Mouse (Mus musculus) hindbrain, embryonic 13.5 days (tissue): ENCODE results near the gene Nmnat3. TPM values are rescaled to one million over a fixed set of nuclear protein-coding genes. Genes with fewer than 3 reads are reported as not detected.
"Not testable (repeated sequence)": the region's sequence is repeated elsewhere in the genome, so short reads cannot be mapped to it uniquely, and the experiment has no call there.

Source experiments
- ATAC-seq: fragments of 200-750 bp; cut with Nextera tagmentation; 2 replicates; pipeline ENCODE4 v1.8.0; 2017; ENCODE audit warnings: moderate TSS enrichment; ENCODE audit not compliant: low FRiP score
- H3K27ac ChIP-seq: fragments of 300-500 bp; sonication (generic); 2 replicates; pipeline ENCODE4 v1.5.1; 2015; ENCODE audit warnings: inconsistent platforms, mild to moderate bottlenecking, moderate library complexity
- H3K27me3 ChIP-seq: fragments of 300-500 bp; sonication (generic); 2 replicates; pipeline ENCODE4 v1.6.1; 2015; ENCODE audit warnings: mild to moderate bottlenecking, inconsistent platforms
- H3K36me3 ChIP-seq: fragments of 300-500 bp; sonication (generic); 2 replicates; pipeline ENCODE4 v1.6.1; 2015; ENCODE audit warnings: mild to moderate bottlenecking, inconsistent platforms
- H3K4me1 ChIP-seq: fragments of 300-500 bp; sonication (generic); replicated peaks from 2 replicates; pipeline ENCODE4 v1.6.1; 2015; ENCODE audit warnings: inconsistent platforms
- H3K4me2 ChIP-seq: fragments of 300-500 bp; sonication (generic); 2 replicates; pipeline ENCODE4 v1.6.1; 2015; ENCODE audit warnings: inconsistent platforms, mild to moderate bottlenecking, moderate library complexity
- H3K4me3 ChIP-seq: fragments of 300-500 bp; sonication (generic); 2 replicates; pipeline ENCODE4 v1.5.1; 2015; ENCODE audit warnings: mild to moderate bottlenecking, inconsistent platforms
- H3K9ac ChIP-seq: fragments of 300-500 bp; sonication (generic); 2 replicates; pipeline ENCODE4 v1.6.1; 2015; ENCODE audit warnings: mild to moderate bottlenecking, inconsistent platforms
- H3K9me3 ChIP-seq: fragments of 300-500 bp; sonication (generic); 2 replicates; pipeline ENCODE4 v1.6.1; 2016; ENCODE audit warnings: inconsistent platforms
- WGBS: fragments of 180-500 bp; shearing (Covaris S2); methylation state at CpG from one replicate; pipeline ENCODE4 v1.1.7; 2015; 5-methylcytosine and 5-hydroxymethylcytosine counted together
- polyA plus RNA-seq: library from polyadenylated mRNA; unstranded; fragments of >200 nt; fragmentation: Nextera tagmentation; extraction: Ambion mirVana; gene quantifications from 2 replicates; pipeline ENCODE4 v1.2.1, GENCODE M21; 2015

The Nmnat3 gene
- polyA plus RNA-seq = 1.4 and 1.7 TPM in 2 replicates

DNA sequence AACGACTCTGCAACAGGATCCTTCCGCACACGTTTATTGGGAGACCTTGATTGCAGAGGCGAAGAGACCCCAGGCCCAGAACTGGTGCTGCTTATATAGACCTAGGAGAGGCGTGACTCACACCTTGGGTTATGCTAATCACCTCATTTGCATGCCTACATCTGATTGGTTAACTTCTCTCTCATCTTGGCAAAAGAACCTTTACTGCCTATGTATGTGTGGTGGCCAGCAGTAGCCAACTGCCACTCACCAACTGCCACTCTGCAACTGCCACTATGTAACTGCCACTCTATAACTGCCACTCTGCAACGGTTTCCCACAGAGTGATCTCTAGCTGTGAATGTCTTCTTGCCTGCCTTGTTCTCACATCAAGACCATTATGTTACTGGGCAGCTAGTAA, at the start of gene Nmnat3:
TSS of gene Nmnat3 (plus strand) at position 301 of the 400 bp plus-strand sequence.
- not testable (repeated sequence) for H3K4me1 ChIP-seq, H3K9me3 ChIP-seq, H3K4me2 ChIP-seq, H3K27ac ChIP-seq, H3K4me3 ChIP-seq, H3K9ac ChIP-seq, ATAC-seq, H3K36me3 ChIP-seq, H3K27me3 ChIP-seq
- 82% methylated on average over 6 of the region's 6 CpGs for WGBS

DNA sequence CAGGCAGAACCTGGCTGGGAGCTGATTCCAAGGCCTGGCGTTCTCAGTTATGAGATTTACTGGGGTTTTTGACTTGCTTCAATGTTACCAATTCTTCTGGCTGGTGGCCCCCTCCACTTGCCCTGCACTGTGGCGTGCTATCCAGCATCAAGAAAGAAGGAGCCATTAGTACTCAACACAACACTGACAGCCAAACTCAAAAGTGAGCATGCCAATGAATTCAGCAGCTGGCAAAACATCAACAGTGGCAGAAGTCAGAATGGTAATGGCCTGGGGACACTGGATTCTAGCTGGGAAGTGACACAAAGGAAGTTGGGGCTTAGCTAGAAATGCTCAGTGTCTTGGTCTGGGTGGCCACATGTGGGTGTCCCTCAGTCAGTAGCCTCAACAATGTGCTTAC, 43.8 kb upstream of the Nmnat3 start:
- Histone ChIP-seq H3K9ac (no peak overlapping the region), H3K36me3 (no peaks in the 10 kb centered on the region), H3K9me3 (no peaks in the 10 kb centered on the region), H3K27me3 (no peaks in the 10 kb centered on the region), H3K4me2 (no peak overlapping the region), H3K27ac (no peak overlapping the region), H3K4me1 (no peaks in the 10 kb centered on the region), H3K4me3 (no peak overlapping the region)
- WGBS = 86% methylated on average over 2 of the region's 2 CpGs
- ATAC-seq = no peak

- H3K4me2 ChIP-seq = no peak overlapping the region
- no peak overlapping the region for H3K9ac ChIP-seq
- WGBS = 35% methylated on average over 2 of the region's 2 CpGs
- no peaks in the 10 kb centered on the region for H3K36me3 ChIP-seq
- no peaks in the 10 kb centered on the region for H3K27me3 ChIP-seq
- no peak overlapping the region for H3K4me3 ChIP-seq
- no peaks in the 10 kb centered on the region for H3K9me3 ChIP-seq
- no peaks in the 10 kb centered on the region for H3K4me1 ChIP-seq
- ATAC-seq = no peak
- H3K27ac ChIP-seq = no peak overlapping the region
Measured at GRCm38 (mm10) chr9:98244223-98244622, 43.0 kb upstream of the Nmnat3 start.

DNA sequence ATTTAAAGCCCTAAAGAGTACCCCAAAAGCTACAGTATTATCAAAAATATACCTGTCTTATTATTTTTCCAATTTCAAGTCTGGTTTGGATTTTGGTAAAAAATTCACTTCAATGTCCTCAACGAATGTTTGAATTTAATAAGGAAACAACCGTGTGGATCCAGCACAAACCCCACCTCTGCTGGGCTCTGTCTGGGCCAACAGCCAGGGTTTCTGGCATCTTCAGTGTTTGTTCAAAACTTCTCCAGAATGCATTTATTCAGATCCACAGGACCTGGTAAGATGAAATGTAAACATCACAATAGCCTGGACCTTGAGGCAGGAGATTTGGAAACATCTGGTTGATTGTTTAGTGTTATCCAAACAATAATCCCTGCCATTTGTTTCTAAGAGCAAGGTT, 42.0 kb upstream of the Nmnat3 start:
- ATAC-seq = no peak
- Histone ChIP-seq H3K36me3 (no peaks in the 10 kb centered on the region), H3K4me3 (no peak overlapping the region), H3K9me3 (no peaks in the 10 kb centered on the region), H3K4me2 (no peak overlapping the region), H3K4me1 (no peaks in the 10 kb centered on the region), H3K27me3 (no peaks in the 10 kb centered on the region), H3K27ac (no peak overlapping the region), H3K9ac (no peak overlapping the region)
- 91% methylated on average over 2 of the region's 2 CpGs for WGBS

- Histone ChIP-seq H3K9me3 (no peaks in the 10 kb centered on the region), H3K4me2 (no peak overlapping the region), H3K9ac (no peak overlapping the region), H3K4me1 (no peaks in the 10 kb centered on the region), H3K27me3 (no peaks in the 10 kb centered on the region), H3K27ac (no peak overlapping the region), H3K4me3 (no peak overlapping the region), H3K36me3 (no peaks in the 10 kb centered on the region)
- WGBS = 85% methylated on average over 1 of the region's 1 CpGs
- ATAC-seq = no peak
Measured at GRCm38 (mm10) chr9:98246351-98246750, 40.9 kb upstream of the Nmnat3 start.

- Histone ChIP-seq H3K27me3 (no peaks in the 10 kb centered on the region), H3K36me3 (no peaks in the 10 kb centered on the region), H3K9ac (no peak overlapping the region), H3K4me1 (no peaks in the 10 kb centered on the region), H3K4me3 (no peak overlapping the region), H3K9me3 (no peaks in the 10 kb centered on the region), H3K27ac (no peak overlapping the region), H3K4me2 (no peak overlapping the region)
- ATAC-seq = no peak
- WGBS = 84% methylated on average over 8 of the region's 8 CpGs
Measured at GRCm38 (mm10) chr9:98260210-98260609, 27.0 kb upstream of the Nmnat3 start.

- Histone ChIP-seq H3K9me3 (no peaks in the 10 kb centered on the region), H3K36me3 (no peaks in the 10 kb centered on the region), H3K4me1 (no peaks in the 10 kb centered on the region), H3K4me2 (no peak overlapping the region), H3K27me3 (no peaks in the 10 kb centered on the region), H3K9ac (no peak overlapping the region), H3K27ac (no peak overlapping the region), H3K4me3 (no peak overlapping the region)
- WGBS = 23% methylated on average over 1 of the region's 1 CpGs
- ATAC-seq = no peak
Measured at GRCm38 (mm10) chr9:98261461-98262011, 25.7 kb upstream of the Nmnat3 start.

GRCm38 (mm10) chr9:98264916-98265315, 22.3 kb upstream of the Nmnat3 start:
- ATAC-seq = no peak
- 79% methylated on average over 5 of the region's 5 CpGs for WGBS
- no peaks in the 10 kb centered on the region for H3K9me3 ChIP-seq
- no peaks in the 10 kb centered on the region for H3K4me1 ChIP-seq
- no peak overlapping the region for H3K9ac ChIP-seq
- no peak overlapping the region for H3K4me3 ChIP-seq
- no peaks in the 10 kb centered on the region for H3K36me3 ChIP-seq
- H3K4me2 ChIP-seq = no peak overlapping the region
- no peaks in the 10 kb centered on the region for H3K27me3 ChIP-seq
- no peak overlapping the region for H3K27ac ChIP-seq

DNA sequence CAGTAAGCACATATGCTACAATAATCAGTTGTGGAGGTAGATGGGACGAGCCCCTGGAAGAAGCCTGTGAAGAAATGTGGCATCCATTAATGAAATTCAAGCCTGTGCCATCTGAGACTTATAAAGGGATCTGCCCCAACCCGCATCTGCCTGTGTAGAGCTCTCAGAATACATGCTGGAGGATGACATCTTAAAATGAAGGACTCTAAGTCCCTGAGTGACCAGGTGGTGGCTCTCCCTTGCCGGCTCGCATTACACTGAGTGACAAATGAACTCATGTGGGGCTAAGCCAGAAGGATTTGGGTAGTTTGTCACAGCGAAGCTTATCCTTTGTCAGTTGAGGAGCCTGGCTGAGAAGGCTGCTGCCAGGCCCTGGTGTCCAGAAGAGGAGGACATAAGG, 14.5 kb upstream of the Nmnat3 start:
- Histone ChIP-seq H3K27me3 (peaks cover 34% of the 10 kb centered on the region), H3K4me2 (no peak overlapping the region), H3K36me3 (no peaks in the 10 kb centered on the region), H3K4me3 (no peak overlapping the region), H3K27ac (no peak overlapping the region), H3K4me1 (peaks cover 5% of the 10 kb centered on the region; the same call in 1 of the 2 replicates), H3K9ac (no peak overlapping the region), H3K9me3 (no peaks in the 10 kb centered on the region)
- 70% methylated on average over 5 of the region's 5 CpGs for WGBS
- no peak for ATAC-seq

GRCm38 (mm10) chr9:98275080-98275479, 12.2 kb upstream of the Nmnat3 start:
- Histone ChIP-seq H3K4me3 (no peak overlapping the region), H3K27me3 (peaks cover 41% of the 10 kb centered on the region), H3K4me2 (no peak overlapping the region), H3K4me1 (peaks cover 5% of the 10 kb centered on the region; the same call in 1 of the 2 replicates), H3K9ac (no peak overlapping the region), H3K36me3 (no peaks in the 10 kb centered on the region), H3K27ac (no peak overlapping the region), H3K9me3 (no peaks in the 10 kb centered on the region)
- WGBS = 28% methylated on average over 10 of the region's 10 CpGs
- no peak for ATAC-seq

GRCm38 (mm10) chr9:98280162-98280561, 7.1 kb upstream of the Nmnat3 start:
- Histone ChIP-seq H3K9me3 (no peaks in the 10 kb centered on the region), H3K27ac (no peak overlapping the region), H3K4me3 (no peak overlapping the region), H3K4me2 (no peak overlapping the region), H3K9ac (no peak overlapping the region), H3K4me1 (peaks cover 5% of the 10 kb centered on the region; the same call in 1 of the 2 replicates), H3K36me3 (no peaks in the 10 kb centered on the region), H3K27me3 (peaks cover 20% of the 10 kb centered on the region)
- WGBS = 71% methylated on average over 5 of the region's 5 CpGs
- no peak for ATAC-seq

DNA sequence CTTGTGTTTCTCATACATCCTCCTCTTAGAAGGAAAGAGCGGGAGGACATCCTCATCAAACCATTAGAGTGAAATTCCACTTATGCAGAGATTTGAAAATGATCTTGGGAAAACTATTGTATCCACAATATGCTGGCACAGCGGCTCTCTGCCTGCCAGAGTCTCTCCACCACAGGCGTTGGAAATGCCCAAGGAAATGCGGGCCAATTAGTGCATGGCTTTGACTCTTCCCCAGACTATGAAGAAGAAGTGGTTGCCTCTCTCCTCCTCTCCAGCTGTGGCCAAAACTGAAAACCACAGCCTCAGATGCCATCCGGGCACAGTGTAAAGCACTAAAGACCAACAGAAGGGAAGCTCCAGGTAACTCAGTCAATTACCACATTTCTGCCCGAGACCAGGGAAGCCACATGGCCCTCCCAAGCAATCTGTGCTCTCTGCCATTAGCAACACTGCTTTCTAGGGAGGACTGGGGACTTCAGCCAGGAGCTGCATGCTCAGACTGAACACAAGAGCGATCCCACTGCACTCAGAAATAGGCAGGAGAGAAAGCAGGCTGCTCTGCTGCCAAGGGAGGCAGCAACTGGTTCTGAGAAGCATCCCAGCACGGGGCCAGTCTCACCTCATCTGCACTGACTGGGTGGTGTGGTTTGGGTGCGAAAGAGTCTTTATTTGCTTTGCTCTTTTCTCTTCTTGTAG, 1.5 kb upstream of the Nmnat3 start:
- Histone ChIP-seq H3K36me3 (no peaks in the 10 kb centered on the region), H3K27me3 (no peaks in the 10 kb centered on the region)
- ATAC-seq = no peak

DNA sequence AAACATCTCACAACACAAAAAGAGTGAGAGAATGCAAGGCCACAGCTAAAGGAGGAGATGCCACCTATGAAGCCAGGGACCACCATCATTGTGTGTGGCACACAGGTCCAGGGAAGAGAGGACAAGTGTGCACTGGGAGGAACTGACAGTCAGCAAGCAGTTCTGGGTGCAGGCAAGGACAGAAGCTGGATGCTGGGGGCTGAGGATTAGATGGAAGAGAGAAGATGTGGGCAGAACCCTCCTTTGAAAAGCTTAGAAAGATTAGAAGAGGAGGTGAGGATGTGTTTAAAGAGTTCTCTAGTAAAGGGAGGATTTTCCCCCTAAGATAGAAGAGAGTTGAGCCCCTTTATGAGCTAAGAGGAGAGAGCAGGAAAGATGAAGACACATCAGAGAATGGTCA, 2.4 kb downstream of the Nmnat3 start:
- Histone ChIP-seq H3K4me2 (no peak overlapping the region), H3K9ac (no peak overlapping the region), H3K4me3 (no peak overlapping the region), H3K4me1 (no peaks in the 10 kb centered on the region), H3K36me3 (no peaks in the 10 kb centered on the region), H3K27ac (no peak overlapping the region), H3K9me3 (no peaks in the 10 kb centered on the region), H3K27me3 (no peaks in the 10 kb centered on the region)
- ATAC-seq = no peak

More for the DNA sequence above, 1.5 kb upstream of the Nmnat3 start:
- no peaks in the 10 kb centered on the region for H3K4me1 ChIP-seq
- H3K9ac ChIP-seq = no peak overlapping the region
- no peak overlapping the region for H3K4me3 ChIP-seq
- no peak overlapping the region for H3K4me2 ChIP-seq
- H3K9me3 ChIP-seq = no peaks in the 10 kb centered on the region
- H3K27ac ChIP-seq = no peak overlapping the region
- WGBS = 87% methylated on average over 9 of the region's 9 CpGs
